Mouse (Mus musculus) erythroblast, embryonic 14.5 days (primary cell): ENCODE results near the gene Mdm1.

ENCODE experiments used
- GATA1 ChIP-seq: IDR thresholded peaks from 2 replicates; pipeline ENCODE4 v1.6.1; 2012; ENCODE audit warnings: low read length, inconsistent platforms, mixed read lengths
- TAL1 ChIP-seq: IDR thresholded peaks from 3 replicates; pipeline ENCODE4 v1.6.1; 2012; ENCODE audit warnings: low read length, inconsistent platforms, mixed read lengths

- TF ChIP-seq GATA1 (no peak), TAL1 (no peak)
Measured at GRCm38 (mm10) chr10:118149381-118149780, 7.8 kb downstream of the Mdm1 start.
